Mouse (Mus musculus): Measurements from ENCODE around the gene Rbm3.

GRCm38 (mm10) chrX:8096787-8097242 is 48.9 kb downstream of the Rbm3 start:
- TF ChIP-seq POLR2A (IDR thresholded peaks at IDR 0.05; ENCODE audit: borderline replicate concordance, extremely low read depth, low read depth, low read length) (no peak; the same call in 1 of the 2 replicates), CTCF (IDR thresholded peaks at IDR 0.05; ENCODE audit: insufficient read depth, low read length) (no peak)
